Mouse (Mus musculus) layer of hippocampus, postnatal 36 days (tissue): ENCODE results near the gene Rnf32. TPM values are rescaled to one million over a fixed set of nuclear protein-coding genes. Genes with fewer than 3 reads are reported as not detected.

Experiments
- DNase-seq, 2 experiments: peaks; one replicate each; pipeline ENCODE4 v3.0.0; 2022
- total RNA-seq, 2 experiments: library from RNA; stranded (reverse); gene quantifications; 2 replicates each; pipeline ENCODE4 v1.2.3; 2021

Rnf32 gene
- total RNA-seq, 2 experiments from 2014 or later, result 26.0 to 27.1 TPM

- no peak for DNase-seq
These were observed 79.0 kb downstream of the Rnf32 start for GRCm38 (mm10) chr5:29274746-29275145.

Other genes with a start within 250 kb of the Rnf32 start
- gene Lmbr1, start 182.4 kb downstream of the Rnf32 start, total RNA-seq, result 10 to 100 TPM; 27.1 to 31.8 TPM
- gene Nom1, start 238.7 kb downstream of the Rnf32 start, total RNA-seq, result 10 to 100 TPM; 20.5 to 23.7 TPM